Mouse (Mus musculus) kidney, adult 8-10 months (tissue): ENCODE data around the gene 9930111J21Rik2.
"Not testable (repeated sequence)": the region's sequence is repeated elsewhere in the genome, so short reads cannot be mapped to it uniquely, and the experiment has no call there.

Experiments used
- DNase-seq, 2 experiments: peaks; one replicate each; pipeline ENCODE4 v3.0.0; 2022

The 9930111J21Rik2 gene

GRCm38 (mm10) chr11:49051093-49051891, at the start of gene 9930111J21Rik2:
TSS of gene 9930111J21Rik2 (minus strand) at chr11:49051242.
- DNase-seq = not testable (repeated sequence)

DNA sequence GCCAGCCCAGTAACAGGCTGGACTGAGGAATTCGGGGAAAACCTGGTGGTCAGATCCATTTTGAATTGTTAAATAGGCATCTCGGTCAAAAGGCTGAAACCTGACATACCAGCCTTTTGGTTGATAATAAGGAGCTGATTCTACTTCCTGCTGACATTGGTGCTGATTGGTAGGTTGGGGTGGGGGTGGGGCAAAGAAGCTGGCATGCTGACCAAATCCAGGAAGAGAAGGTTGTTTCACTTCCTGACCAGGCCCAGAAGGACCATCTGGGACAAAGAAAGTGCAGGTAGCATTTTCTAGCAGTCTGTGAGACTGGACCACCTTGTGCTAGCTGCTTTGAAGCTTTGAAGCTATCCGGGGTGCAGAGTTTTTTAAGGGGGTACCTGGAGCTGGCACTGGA, 49.4 kb upstream of the 9930111J21Rik2 start:
- no peak for DNase-seq

DNA sequence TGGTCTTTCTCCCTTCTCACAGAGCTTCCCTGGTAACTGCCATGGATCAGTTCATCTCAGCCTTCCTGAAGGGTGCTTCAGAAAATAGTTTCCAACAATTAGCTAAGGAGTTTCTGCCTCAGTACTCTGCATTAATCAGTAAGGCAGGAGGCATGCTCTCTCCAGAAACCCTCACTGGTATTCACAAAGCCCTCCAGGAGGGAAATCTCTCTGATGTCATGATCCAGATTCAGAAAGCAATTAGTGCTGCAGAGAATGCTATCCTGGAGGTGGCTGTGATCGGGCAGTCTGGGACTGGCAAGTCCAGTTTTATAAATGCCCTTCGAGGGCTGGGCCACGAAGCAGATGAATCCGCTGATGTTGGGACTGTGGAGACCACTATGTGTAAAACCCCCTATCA, 44.3 kb upstream of the 9930111J21Rik2 start:
- DNase-seq = no peak

GRCm38 (mm10) chr11:49093861-49094660, 43.0 kb upstream of the 9930111J21Rik2 start:
- no peak for DNase-seq

DNA sequence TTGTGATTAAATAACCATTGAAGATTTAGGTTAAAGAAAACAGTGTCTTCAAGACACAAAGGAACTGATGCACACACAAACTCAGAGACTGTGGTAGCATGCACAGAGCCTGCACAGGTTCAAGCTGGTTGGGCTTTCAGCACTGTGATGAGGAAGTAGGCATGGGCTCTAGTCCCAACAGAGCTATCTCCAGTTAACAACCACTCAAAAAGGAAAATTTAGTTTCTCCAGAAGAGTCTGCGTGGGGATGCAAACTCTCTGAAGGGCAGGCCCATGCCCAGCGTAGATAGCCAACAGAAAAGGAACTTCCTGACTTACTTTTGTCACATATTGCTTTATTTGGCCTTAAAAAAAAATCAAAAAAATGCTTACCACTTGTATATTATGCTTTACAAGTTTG, 41.7 kb upstream of the 9930111J21Rik2 start:
- DNase-seq = no peak

- no peak for DNase-seq
Measured at GRCm38 (mm10) chr11:49092053-49092586, 41.1 kb upstream of the 9930111J21Rik2 start.

DNA sequence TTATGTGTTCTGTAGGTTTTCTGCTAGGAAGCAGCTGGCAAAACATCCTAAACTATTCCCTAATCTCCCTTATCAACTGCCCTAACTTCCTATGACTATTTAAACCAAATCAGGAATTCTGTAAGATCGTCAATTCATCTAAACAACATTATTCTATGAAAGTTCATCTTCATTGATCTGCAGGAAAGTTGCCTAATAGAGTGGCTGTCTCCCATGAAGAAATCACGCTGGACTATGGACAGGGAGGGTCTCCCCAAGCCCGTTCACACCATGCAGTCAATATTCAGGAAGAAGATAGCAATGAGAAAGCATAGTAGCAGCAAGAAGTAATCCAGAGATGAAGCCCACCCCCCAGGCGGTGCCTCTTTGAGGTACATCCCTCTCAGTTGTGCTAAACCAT, 40.1 kb upstream of the 9930111J21Rik2 start:
- no peak for DNase-seq

DNA sequence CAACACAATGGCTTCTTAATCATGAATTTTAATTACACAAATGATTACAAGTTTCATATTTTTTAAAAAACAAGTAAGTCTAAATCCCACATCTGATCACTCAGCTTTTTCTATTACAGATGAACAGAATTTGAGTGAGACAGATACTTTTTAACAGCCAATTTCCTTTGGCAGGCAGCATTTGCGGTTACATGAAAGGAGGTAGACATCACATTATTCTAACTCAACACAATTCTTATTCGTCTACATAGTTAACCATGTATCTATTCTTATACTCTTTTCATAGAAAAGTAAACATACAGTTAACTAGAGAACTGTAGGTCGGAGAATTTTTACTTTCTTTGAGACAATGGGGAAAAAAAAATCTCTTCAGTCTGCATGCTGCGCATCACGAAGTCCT, 39.5 kb upstream of the 9930111J21Rik2 start:
- no peak for DNase-seq

GRCm38 (mm10) chr11:49089735-49090507, 38.9 kb upstream of the 9930111J21Rik2 start:
- DNase-seq = no peak

- no peak for DNase-seq
Measured at GRCm38 (mm10) chr11:49088990-49089652, 38.1 kb upstream of the 9930111J21Rik2 start.

GRCm38 (mm10) chr11:49087830-49088616, 37.0 kb upstream of the 9930111J21Rik2 start:
- DNase-seq = peak in 1 of 2 experiments; percentile 25

- no peak for DNase-seq
Measured at GRCm38 (mm10) chr11:49086858-49087361, 35.9 kb upstream of the 9930111J21Rik2 start.

- DNase-seq = no peak
Measured at GRCm38 (mm10) chr11:49084875-49085274, 33.8 kb upstream of the 9930111J21Rik2 start.

GRCm38 (mm10) chr11:49084385-49084784, 33.3 kb upstream of the 9930111J21Rik2 start:
- DNase-seq = no peak

GRCm38 (mm10) chr11:49083808-49084207, 32.8 kb upstream of the 9930111J21Rik2 start:
- no peak for DNase-seq

DNA sequence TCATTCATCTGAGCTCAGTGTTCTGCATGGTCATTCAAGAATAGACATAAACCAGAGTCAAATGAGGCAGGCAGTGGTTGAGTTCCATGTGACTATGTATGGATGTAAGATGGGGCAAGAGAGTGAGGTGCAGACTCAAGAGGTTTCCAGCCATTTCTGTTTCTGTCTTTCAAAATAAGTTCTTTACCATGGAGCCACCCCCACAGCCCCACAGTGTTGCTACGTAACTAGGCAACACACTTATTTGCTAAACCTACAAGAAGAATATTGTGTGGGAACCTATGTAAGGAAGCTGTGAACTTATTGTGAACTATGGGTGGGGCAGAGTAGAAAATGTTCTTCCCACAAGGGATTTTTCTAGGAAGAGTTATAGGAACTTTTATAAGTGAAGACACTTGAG, 32.1 kb upstream of the 9930111J21Rik2 start:
- DNase-seq = no peak

DNA sequence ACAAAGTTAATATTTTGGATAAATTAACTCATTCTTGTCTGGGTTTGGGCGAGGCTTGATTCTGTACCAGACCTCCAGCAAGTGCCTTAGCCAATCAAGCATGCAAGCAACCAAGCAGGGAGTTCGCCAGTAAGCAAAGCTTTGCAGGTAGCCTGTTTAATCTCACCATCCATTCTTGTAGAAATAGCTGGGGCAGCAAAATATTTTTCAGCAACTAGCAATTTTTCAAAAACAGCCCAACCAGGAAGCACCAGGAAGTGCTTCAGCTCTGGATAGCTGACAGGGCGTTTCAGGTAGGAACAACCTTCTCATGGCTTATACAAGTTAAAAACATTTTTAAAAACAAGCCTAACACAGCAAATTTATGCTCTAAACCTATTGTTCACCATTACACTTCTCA, 30.8 kb upstream of the 9930111J21Rik2 start:
- peak; percentile 44 to 51 for DNase-seq

GRCm38 (mm10) chr11:49081356-49081755, 30.3 kb upstream of the 9930111J21Rik2 start:
- peak in 1 of 2 experiments; percentile 44 for DNase-seq

GRCm38 (mm10) chr11:49080636-49081035, 29.6 kb upstream of the 9930111J21Rik2 start:
- no peak for DNase-seq

GRCm38 (mm10) chr11:49078719-49079118, 27.7 kb upstream of the 9930111J21Rik2 start:
- no peak for DNase-seq

DNA sequence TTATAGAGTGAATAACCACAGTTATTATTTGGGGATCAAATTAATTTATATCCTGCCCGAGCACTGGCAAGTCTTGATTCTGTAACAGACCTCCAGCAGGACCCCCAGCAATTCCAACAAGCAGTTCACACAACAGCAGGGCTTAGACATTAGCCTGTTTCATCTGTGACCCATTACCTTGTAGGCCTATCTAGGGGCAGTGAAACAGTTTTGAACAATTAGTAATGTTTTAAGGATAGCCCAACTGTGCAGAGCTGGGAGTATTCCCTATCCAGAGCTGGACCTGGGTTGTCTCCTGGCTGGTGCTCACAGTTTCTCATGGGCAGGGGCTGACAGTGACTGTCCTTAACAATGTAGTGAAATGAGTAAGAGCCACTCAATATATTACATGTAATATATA, 26.0 kb upstream of the 9930111J21Rik2 start:
- no peak for DNase-seq
